Mouse (Mus musculus) liver, adult 2 months (tissue): ENCODE measurements around the gene Il17f. TPM values are rescaled to one million over a fixed set of nuclear protein-coding genes. Genes with fewer than 3 reads are reported as not detected.
"Not testable (repeated sequence)": the region's sequence is repeated elsewhere in the genome, so short reads cannot be mapped to it uniquely, and the experiment has no call there.

ENCODE experiments used
- DNase-seq: peaks from one replicate; pipeline ENCODE4 v3.0.0-alpha.2; 2011; ENCODE audit warnings: low read depth, low spot score; ENCODE audit errors: extremely low read depth
- H3K27ac ChIP-seq: fragments of 200-500 bp; replicated peaks from 2 replicates; pipeline ENCODE4 v1.5.1; 2012; ENCODE audit warnings: low read depth, mild to moderate bottlenecking, control low read depth, inconsistent platforms, low read length; ENCODE audit not compliant: insufficient read depth
- H3K27me3 ChIP-seq: fragments of 200-500 bp; 2 replicates; pipeline ENCODE4 v1.6.1; 2012; ENCODE audit warnings: mild to moderate bottlenecking, moderate library complexity, low read length, inconsistent platforms; ENCODE audit not compliant: control insufficient read depth, insufficient read depth
- H3K36me3 ChIP-seq: fragments of 200-500 bp; 2 replicates; pipeline ENCODE4 v1.6.1; 2012; ENCODE audit warnings: low read length, inconsistent platforms; ENCODE audit not compliant: control insufficient read depth, insufficient read depth
- H3K4me1 ChIP-seq: fragments of 200-500 bp; 2 replicates; pipeline ENCODE4 v1.6.1; 2011; ENCODE audit warnings: low read length; ENCODE audit not compliant: control insufficient read depth, insufficient read depth
- H3K4me3 ChIP-seq: fragments of 200-500 bp; 2 replicates; pipeline ENCODE4 v1.5.1; 2011; ENCODE audit warnings: low read depth, mild to moderate bottlenecking, control low read depth, low read length, moderate library complexity; ENCODE audit not compliant: insufficient read depth
- H3K79me2 ChIP-seq: fragments of 200-500 bp; 2 replicates; pipeline ENCODE4 v1.6.1; 2012; ENCODE audit warnings: inconsistent platforms, mild to moderate bottlenecking, low read length, moderate library complexity; ENCODE audit not compliant: control insufficient read depth, insufficient read depth
- H3K9ac ChIP-seq: fragments of 200-500 bp; 2 replicates; pipeline ENCODE4 v1.6.1; 2012; ENCODE audit warnings: low read depth, mild to moderate bottlenecking, control low read depth, inconsistent platforms, low read length
- CTCF ChIP-seq: fragments of 200-500 bp; IDR thresholded peaks from 2 replicates; pipeline ENCODE4 v1.5.1; 2011; ENCODE audit warnings: low read depth, low read length, control low read depth
- POLR2A ChIP-seq: fragments of 200-500 bp; IDR thresholded peaks from 2 replicates; pipeline ENCODE4 v1.6.1; 2011; ENCODE audit warnings: low read length, control low read depth; ENCODE audit not compliant: insufficient read depth; ENCODE audit errors: extremely low read depth
- WGBS: fragments of 180-500 bp; shearing (Covaris S2); methylation state at CpG from one replicate; pipeline ENCODE4 v1.1.7; 2018; 5-methylcytosine and 5-hydroxymethylcytosine counted together
- polyA plus RNA-seq: library from polyadenylated mRNA; depleted of rRNA; stranded (reverse); fragments of >200 nt; gene quantifications from 2 replicates; pipeline ENCODE4 v1.2.3, GENCODE M21; 2012; rRNA removed
- total RNA-seq: library from RNA; depleted of rRNA; stranded (reverse); fragments of >200 nt; gene quantifications from 2 replicates; pipeline ENCODE4 v1.2.3, GENCODE M21; 2014; rRNA removed

Gene Il17f
- total RNA-seq (not detected in 2 replicates), polyA plus RNA-seq (not detected in 2 replicates)

- H3K79me2 ChIP-seq, H3K9ac ChIP-seq, H3K4me1 ChIP-seq, H3K27ac ChIP-seq, DNase-seq, H3K4me3 ChIP-seq, H3K36me3 ChIP-seq, H3K27me3 ChIP-seq: not testable (repeated sequence)
- WGBS, result 88% methylated on average over 1 of the region's 1 CpGs
Measured at GRCm38 (mm10) chr1:20790517-20790916, at the start of gene Il17f. Il17f (minus strand) TSS chr1:20790617.

GRCm38 (mm10) chr1:20839911-20840310, 49.5 kb upstream of the Il17f start:
- Histone ChIP-seq H3K27me3 (no peaks in the 10 kb centered on the region), H3K4me1 (no peaks in the 10 kb centered on the region), H3K27ac (no peak overlapping the region), H3K79me2 (no peaks in the 10 kb centered on the region), H3K36me3 (no peaks in the 10 kb centered on the region), H3K9ac (no peak overlapping the region), H3K4me3 (no peak overlapping the region)
- no peak for DNase-seq
- WGBS, result 69% methylated on average over 3 of the region's 3 CpGs
- TF ChIP-seq CTCF, result no peak
- no peak for TF ChIP-seq POLR2A

GRCm38 (mm10) chr1:20836551-20837125, 46.2 kb upstream of the Il17f start:
- Histone ChIP-seq H3K4me1 (no peaks in the 10 kb centered on the region), H3K4me3 (no peak overlapping the region), H3K9ac (no peak overlapping the region), H3K27me3 (no peaks in the 10 kb centered on the region), H3K36me3 (no peaks in the 10 kb centered on the region), H3K27ac (no peak overlapping the region), H3K79me2 (no peaks in the 10 kb centered on the region)
- no peak for DNase-seq
- no peak for TF ChIP-seq POLR2A
- no peak for TF ChIP-seq CTCF
- 81% methylated on average over 3 of the region's 3 CpGs for WGBS

- Histone ChIP-seq H3K4me1 (no peaks in the 10 kb centered on the region), H3K36me3 (no peaks in the 10 kb centered on the region), H3K79me2 (no peaks in the 10 kb centered on the region), H3K9ac (no peak overlapping the region), H3K27me3 (no peaks in the 10 kb centered on the region), H3K27ac (no peak overlapping the region), H3K4me3 (no peak overlapping the region)
- no peak for DNase-seq
- WGBS, result 74% methylated on average over 4 of the region's 4 CpGs
- TF ChIP-seq CTCF, result no peak
Measured at GRCm38 (mm10) chr1:20833141-20833511, 42.7 kb upstream of the Il17f start.

GRCm38 (mm10) chr1:20832473-20833140, 42.2 kb upstream of the Il17f start:
- DNase-seq, result no peak
- TF ChIP-seq POLR2A (no peak), CTCF (no peak)
- WGBS, result 77% methylated on average over 5 of the region's 5 CpGs
- Histone ChIP-seq H3K79me2 (no peaks in the 10 kb centered on the region), H3K27ac (no peak overlapping the region), H3K9ac (no peak overlapping the region), H3K27me3 (no peaks in the 10 kb centered on the region), H3K4me3 (no peak overlapping the region), H3K36me3 (no peaks in the 10 kb centered on the region), H3K4me1 (no peaks in the 10 kb centered on the region)

- Histone ChIP-seq H3K4me1 (no peaks in the 10 kb centered on the region), H3K27me3 (no peaks in the 10 kb centered on the region), H3K4me3 (no peak overlapping the region), H3K9ac (no peak overlapping the region), H3K79me2 (no peaks in the 10 kb centered on the region), H3K27ac (no peak overlapping the region), H3K36me3 (no peaks in the 10 kb centered on the region)
- no peak for DNase-seq
- TF ChIP-seq CTCF (no peak), POLR2A (no peak)
- 96% methylated on average over 1 of the region's 1 CpGs for WGBS
Measured at GRCm38 (mm10) chr1:20830546-20830945, 40.1 kb upstream of the Il17f start.
